In genomic region chr13:21734906-21735767, GRCm38 (mm10) we compare ENCODE assay signal across 8 mouse cellular contexts. TPM values are rescaled to one million over a fixed set of nuclear protein-coding genes. Genes with fewer than 3 reads are reported as not detected.
DNase-seq lines count a peak whose midpoint lies in the region; ATAC-seq lines count a peak whose summit lies in the region.
"Not testable (repeated sequence)": the region's sequence is repeated elsewhere in the genome, so short reads cannot be mapped to it uniquely, and the experiment has no call there.

TSS of gene Hist1h4j (plus strand) at chr13:21735064.

- not testable (repeated sequence) for H3K27me3 ChIP-seq in hindbrain, embryonic 13.5 days

- ATAC-seq in hindbrain, embryonic 13.5 days (ENCODE audit: low FRiP score): peak; percentile 89

- H3K4me2 ChIP-seq in hindbrain, embryonic 13.5 days: peak within 1 kb of the TSS; percentile 72

- not testable (repeated sequence) for H3K36me3 ChIP-seq in hindbrain, embryonic 13.5 days

- peak within 1 kb of the TSS; percentile 54 for H3K4me3 ChIP-seq in hindbrain, embryonic 13.5 days

- peak within 1 kb of the TSS; percentile 97 for H3K27ac ChIP-seq in hindbrain, embryonic 13.5 days

- DNase-seq in Muller cell, postnatal 12 days (ENCODE audit: inconsistent ontology term): peak; percentile 83
- DNase-seq in cerebellum, adult 9-11 months: peak; percentile 86
- DNase-seq in frontal cortex, adult 2 months (ENCODE audit: extremely low spot score in 1 of 2, low spot score in 1 of 2): peak; percentile 72 to 85
- peak; percentile 69 to 71 for DNase-seq in layer of hippocampus, postnatal 36 days
- DNase-seq in lung, postnatal 25 days (ENCODE audit: low spot score): peak; percentile 66
- DNase-seq in retina, embryonic 14.5 days (ENCODE audit: low spot score): peak; percentile 93
- peak; percentile 84 to 86 for DNase-seq in thymus, postnatal 36 days

- under 1% methylated on average over 51 of the region's 56 CpGs for WGBS in hindbrain, embryonic 13.5 days

- H3K4me1 ChIP-seq in hindbrain, embryonic 13.5 days (replicated peaks): peaks cover 16% of the 10 kb centered on the region

- H3K9me3 ChIP-seq in hindbrain, embryonic 13.5 days: not testable (repeated sequence)

- peak within 1 kb of the TSS; percentile 79 for H3K9ac ChIP-seq in hindbrain, embryonic 13.5 days

RNA-seq across cellular contexts. Expression of gene Hist1h4j, which starts in this region (rescaled TPM):
- polyA plus RNA-seq in frontal cortex, adult 2 months (2012; rRNA removed): 3.3 and 4.1 TPM in 2 replicates
- 0.39 and 0.84 TPM in 2 replicates for polyA plus RNA-seq in hindbrain, embryonic 13.5 days (2015; fragmentation: Nextera tagmentation; extraction: Ambion mirVana)
- 10 to 100 TPM; 15.7 to 17.9 TPM for total RNA-seq in layer of hippocampus, postnatal 36 days (2021)

Comparison
In these comparisons a context has a peak if more than half of its experiments do, and no peak if none do; other contexts are left out.
1. Peak in every context shown above with its lines: DNase-seq, ATAC-seq, H3K4me3 ChIP-seq and H3K27ac ChIP-seq.
2. Peak in ATAC-seq, H3K4me3 ChIP-seq, H3K27ac ChIP-seq, H3K9ac ChIP-seq and H3K4me2 ChIP-seq in hindbrain, embryonic 13.5 days; RNA of the gene not detected or under 1 TPM.